Mouse (Mus musculus) frontal cortex, postnatal 25 days (tissue): ENCODE measurements around the gene Ninj2.
"Not testable (repeated sequence)": the region's sequence is repeated elsewhere in the genome, so short reads cannot be mapped to it uniquely, and the experiment has no call there.

Experiments used
- DNase-seq, 2 experiments: peaks; one replicate each; pipeline ENCODE4 v3.0.0; 2022; ENCODE audit warnings: low spot score in 2 of 2

Ninj2 gene

DNA sequence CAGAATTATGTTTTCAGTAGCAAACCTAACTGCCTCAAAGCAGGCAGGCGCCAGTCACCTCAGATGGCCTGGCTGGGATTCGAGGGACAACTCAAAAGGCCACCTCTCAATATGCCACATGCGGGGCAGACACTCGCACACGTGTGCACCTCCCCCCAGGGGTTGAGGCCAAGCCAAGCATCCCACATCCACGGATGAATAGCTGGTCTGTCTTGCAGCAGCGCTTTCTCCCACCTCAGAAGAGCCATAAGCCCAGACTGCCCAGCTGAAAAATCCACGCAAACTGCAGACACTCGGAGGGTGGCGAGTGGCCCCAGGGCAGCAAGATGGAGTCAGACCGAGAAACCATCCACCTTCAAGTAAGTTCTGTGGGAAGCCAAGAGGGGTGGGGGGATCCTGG, at the start of gene Ninj2:
Ninj2 (plus strand) TSS at position 251 of the 400 bp plus-strand sequence.
- DNase-seq, result no peak

- DNase-seq, result no peak
Observed at GRCm38 (mm10) chr6:120045406-120045805, 47.7 kb upstream of the Ninj2 start.

DNA sequence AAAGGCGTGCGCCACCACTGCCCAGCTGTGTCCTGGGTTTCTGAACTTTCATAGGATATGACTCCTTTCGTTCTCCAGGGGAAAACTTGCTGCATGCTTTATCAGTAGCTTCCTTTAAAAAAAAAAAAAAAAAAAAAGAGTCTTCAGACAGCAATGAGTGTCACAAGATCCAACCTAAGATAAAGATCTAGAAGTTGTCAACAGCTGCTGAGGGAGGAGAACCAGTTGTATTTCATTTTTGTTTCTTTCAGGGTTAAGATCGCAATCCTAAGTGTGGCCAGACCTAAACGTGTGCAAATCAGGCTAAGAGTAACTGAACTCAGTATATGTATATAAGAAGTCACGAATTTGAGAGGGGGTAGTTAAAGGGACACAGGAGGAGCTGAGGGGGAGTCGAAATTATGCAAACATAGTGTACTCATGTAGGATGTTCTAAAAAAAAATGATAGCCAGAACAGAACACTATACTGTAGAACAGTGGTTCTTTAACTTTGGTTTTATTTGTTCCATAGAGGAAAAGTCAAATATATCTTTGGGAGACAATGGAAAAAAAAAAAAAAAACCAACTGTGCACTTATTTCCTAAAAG, 45.4 kb upstream of the Ninj2 start:
- DNase-seq, result no peak

- no peak for DNase-seq
Observed at GRCm38 (mm10) chr6:120054412-120054811, 38.7 kb upstream of the Ninj2 start.

GRCm38 (mm10) chr6:120055666-120056540, 37.2 kb upstream of the Ninj2 start:
- DNase-seq, result no peak

- no peak for DNase-seq
Observed at GRCm38 (mm10) chr6:120062934-120063333, 30.2 kb upstream of the Ninj2 start.

GRCm38 (mm10) chr6:120064627-120065026, 28.5 kb upstream of the Ninj2 start:
- no peak for DNase-seq

DNA sequence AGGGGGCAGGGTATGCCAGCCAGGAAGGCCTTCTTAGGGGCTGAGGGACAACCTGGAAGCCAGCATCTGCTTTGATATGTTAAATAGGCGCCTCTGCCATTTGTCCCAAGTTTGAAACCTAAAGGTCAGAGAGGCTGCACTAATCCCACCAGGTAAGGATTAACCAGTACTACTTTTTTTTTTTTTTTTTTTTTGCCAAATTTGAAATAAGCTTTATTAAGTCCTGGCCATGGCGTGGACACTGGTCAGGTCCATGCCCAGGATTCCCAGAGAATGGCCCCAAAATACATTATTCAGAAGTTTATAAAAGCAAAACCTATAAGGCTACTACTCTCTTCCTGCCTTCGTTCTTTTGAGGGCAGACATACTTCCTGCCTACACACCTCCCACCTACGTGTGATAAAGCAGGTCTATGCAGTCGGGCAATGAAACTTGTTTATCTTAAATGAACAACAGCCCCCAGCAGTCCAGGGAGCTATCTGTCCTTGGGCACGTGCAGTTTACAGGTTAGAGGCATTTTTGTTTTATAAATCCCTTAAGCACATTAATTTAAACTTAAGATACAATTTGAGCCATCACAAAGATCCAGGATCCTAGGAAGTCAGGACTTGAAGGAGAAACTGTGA, 27.5 kb upstream of the Ninj2 start:
- no peak for DNase-seq

GRCm38 (mm10) chr6:120069546-120069945, 23.6 kb upstream of the Ninj2 start:
- no peak for DNase-seq

DNA sequence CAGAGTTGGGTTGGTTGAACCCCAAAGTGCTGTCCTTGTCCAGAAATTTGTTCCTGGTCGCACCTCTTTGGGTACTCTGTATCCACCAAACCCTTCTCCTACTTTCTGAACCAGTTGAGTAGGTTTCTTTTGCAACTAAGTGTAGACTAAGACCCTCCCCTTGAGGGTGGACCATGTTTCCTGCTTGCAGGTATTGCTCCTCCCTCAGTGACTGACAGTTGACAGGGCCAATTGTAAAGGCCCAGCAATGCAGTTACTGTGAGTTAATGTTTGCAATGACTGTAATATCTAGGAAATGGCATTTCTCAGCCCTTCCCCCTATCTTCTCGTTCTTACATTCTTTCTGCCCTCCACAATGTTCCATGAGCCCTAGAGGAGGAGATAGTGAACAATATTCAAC, 20.5 kb upstream of the Ninj2 start:
- DNase-seq, result no peak

- no peak for DNase-seq
Observed at GRCm38 (mm10) chr6:120076619-120077450, 16.3 kb upstream of the Ninj2 start.

GRCm38 (mm10) chr6:120079547-120079946, 13.6 kb upstream of the Ninj2 start:
- no peak for DNase-seq

GRCm38 (mm10) chr6:120081516-120081915, 11.6 kb upstream of the Ninj2 start:
- DNase-seq, result no peak

DNA sequence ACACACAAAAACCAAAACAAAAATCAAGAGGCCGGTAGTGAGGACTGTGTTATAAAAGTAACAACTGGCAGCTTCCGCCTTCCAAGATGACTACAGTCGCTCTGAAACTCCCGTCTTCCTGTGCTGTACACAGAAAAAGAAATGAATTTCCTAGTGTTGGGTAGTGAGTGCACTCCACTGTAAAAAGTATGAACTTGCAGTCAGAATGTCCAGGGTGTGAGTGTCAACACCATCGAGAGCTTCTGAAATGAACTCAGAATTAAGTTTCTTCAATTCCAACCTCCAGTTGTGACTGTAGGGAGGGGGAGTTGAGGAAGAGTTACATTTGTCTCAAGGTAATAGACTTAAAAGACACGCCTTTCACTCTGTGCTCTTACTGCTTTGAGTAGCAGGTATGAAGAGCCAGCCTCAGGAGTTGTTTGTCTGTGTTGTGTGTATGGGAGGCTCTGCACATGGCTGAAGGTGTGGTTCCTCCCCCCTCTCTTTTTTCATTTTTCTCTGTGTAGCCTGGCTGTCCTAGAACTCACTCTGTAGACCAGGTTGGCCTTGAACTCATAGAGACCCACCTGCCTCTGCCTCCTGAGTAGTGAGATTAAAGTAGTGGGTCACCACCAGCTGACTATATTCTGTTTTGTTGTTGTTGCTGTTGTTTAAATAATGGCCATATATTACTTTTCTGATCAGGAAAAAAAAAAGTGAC, 10.7 kb upstream of the Ninj2 start:
- DNase-seq, result no peak

DNA sequence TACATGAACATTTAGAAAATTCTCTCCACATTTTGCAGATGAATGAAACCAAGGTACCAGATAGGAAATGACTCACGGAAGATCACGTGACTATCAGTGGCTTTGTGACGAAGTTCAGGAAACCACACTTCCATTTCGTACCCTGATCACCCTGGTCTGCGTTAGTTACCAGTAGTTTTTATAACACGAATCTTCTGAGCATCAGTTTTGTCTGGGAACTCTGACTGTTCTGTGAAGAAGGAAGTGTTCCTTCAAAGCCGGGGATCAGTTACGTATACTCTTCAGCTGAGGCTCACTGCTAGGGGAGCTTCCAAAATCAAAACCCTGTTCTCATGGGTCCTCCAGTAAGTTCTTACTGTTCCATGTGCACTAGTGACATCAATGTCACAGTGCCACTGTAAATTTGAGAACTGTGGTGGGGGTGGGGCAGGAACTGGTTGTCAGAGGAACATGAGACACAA, 10.2 kb upstream of the Ninj2 start:
- no peak for DNase-seq

DNA sequence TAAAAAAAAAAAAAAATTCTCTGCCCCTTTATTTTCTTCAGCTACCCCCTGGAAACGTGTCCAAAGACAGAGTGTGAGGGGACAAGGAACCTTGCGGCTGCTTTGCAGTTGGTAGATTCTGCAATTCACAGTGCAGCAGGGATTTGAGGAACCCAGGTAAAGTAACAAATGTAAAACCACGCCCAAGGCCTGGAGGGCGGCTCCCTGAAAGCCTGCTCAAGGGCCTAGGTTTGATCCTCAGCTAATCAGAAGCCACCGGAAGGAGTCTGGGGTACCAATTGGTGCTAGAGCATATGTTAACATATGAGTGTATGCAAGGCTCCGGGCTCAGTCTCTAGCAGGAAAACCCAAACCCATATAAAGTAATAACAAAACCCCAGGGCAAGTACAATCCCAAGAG, 9.7 kb upstream of the Ninj2 start:
- DNase-seq, result no peak

DNA sequence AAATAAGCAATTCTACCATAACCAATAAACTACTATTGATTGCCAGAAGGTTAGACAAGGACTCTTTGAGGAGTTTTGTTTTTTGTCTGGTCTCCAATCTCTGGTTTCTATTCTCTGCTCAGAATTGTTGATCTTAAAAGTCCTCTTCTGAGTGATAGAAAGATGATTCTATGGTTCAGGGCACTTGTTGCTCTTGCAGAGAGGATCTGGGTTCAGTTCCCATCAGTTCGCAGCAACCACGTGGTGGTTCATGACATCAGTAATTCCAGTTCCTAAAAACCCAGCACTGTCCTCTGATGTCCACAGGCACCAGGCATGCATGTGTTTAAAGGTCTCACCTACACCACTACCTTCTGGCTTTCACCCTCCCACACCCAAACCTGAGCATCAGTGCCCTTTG, 8.2 kb upstream of the Ninj2 start:
- no peak for DNase-seq

GRCm38 (mm10) chr6:120085832-120086231, 7.3 kb upstream of the Ninj2 start:
- DNase-seq, result no peak

DNA sequence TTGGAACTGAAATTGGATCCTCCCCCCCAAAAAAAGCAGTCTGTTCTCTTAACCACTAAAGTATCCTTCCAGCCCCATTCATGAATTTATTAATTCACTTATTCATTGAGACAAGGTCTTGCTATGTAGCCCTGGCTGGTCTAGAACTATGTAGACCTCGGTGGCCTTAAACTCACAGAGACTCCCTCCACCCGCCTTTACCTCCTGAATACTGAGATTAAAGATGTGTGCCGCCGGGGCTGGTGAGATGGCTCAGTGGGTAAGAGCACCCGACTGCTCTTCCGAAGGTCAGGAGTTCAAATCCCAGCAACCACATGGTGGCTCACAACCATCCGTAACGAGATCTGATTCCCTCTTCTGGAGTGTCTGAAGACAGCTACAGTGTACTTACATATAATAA, 6.1 kb upstream of the Ninj2 start:
- DNase-seq, result not testable (repeated sequence)

GRCm38 (mm10) chr6:120090712-120091248, 2.4 kb upstream of the Ninj2 start:
- DNase-seq, result no peak

DNA sequence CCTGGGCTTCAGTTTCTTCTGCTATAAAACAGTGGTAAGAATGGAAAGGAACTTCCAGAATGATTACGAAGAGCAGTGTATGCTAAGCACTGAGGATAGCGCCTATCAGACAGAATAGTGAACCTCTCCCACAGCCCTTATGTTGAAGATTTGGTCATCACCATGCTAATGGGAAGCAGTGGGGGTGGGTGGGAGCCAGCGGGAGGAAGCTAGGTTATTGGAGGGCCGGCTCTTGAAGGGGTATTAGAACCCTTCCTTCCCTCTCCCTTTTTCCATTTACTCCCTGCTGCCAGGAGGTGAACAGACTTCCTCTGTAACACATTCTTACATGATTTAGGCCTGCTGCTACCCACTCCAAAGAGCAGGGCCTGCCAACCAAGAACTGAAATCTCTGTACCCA, 1.2 kb upstream of the Ninj2 start:
- no peak for DNase-seq
